Comparison of ENCODE assay signal across 8 mouse cellular contexts in genomic region chr12:108702185-108702584, GRCm38 (mm10). TPM values are rescaled to one million over a fixed set of nuclear protein-coding genes. Genes with fewer than 3 reads are reported as not detected.
DNase-seq lines count a peak whose midpoint lies in the region; ATAC-seq lines count a peak whose summit lies in the region.

Gene Degs2, minus strand, starts transcription at chr12:108702315.

- peak; percentile 38 for DNase-seq in ovary, postnatal 36 days (ENCODE audit: low spot score)
- no peak for DNase-seq in ovary, postnatal 10 days (ENCODE audit: low spot score)
- DNase-seq in layer of hippocampus, postnatal 36 days = no peak
- no peak for DNase-seq in gastrocnemius, adult 8-10 months (ENCODE audit: low spot score in 2 of 2)

- no peaks in the 10 kb centered on the region for H3K36me3 ChIP-seq in hindbrain, embryonic 13.5 days
- no peaks in the 10 kb centered on the region for H3K36me3 ChIP-seq in limb, embryonic 15.5 days
- H3K36me3 ChIP-seq in neural tube, embryonic 15.5 days = no peaks in the 10 kb centered on the region

- peak within 1 kb of the TSS; percentile 51 for H3K4me2 ChIP-seq in hindbrain, embryonic 13.5 days
- peak within 1 kb of the TSS; percentile 51 for H3K4me2 ChIP-seq in limb, embryonic 15.5 days
- H3K4me2 ChIP-seq in neural tube, embryonic 15.5 days = peak within 1 kb of the TSS; percentile 61

- WGBS in hindbrain, embryonic 13.5 days = 2% methylated on average over 32 of the region's 32 CpGs
- under 1% methylated on average over 32 of the region's 32 CpGs for WGBS in limb, embryonic 15.5 days
- 2% methylated on average over 32 of the region's 32 CpGs for WGBS in neural tube, embryonic 15.5 days

- no peak within 1 kb of the TSS for H3K27ac ChIP-seq in hindbrain, embryonic 13.5 days
- no peak within 1 kb of the TSS for H3K27ac ChIP-seq in limb, embryonic 15.5 days
- no peak within 1 kb of the TSS for H3K27ac ChIP-seq in neural tube, embryonic 15.5 days (replicated peaks)

- H3K9me3 ChIP-seq in hindbrain, embryonic 13.5 days = no peaks in the 10 kb centered on the region
- no peaks in the 10 kb centered on the region for H3K9me3 ChIP-seq in limb, embryonic 15.5 days
- H3K9me3 ChIP-seq in neural tube, embryonic 15.5 days (replicated peaks) = no peaks in the 10 kb centered on the region

- H3K4me1 ChIP-seq in hindbrain, embryonic 13.5 days (replicated peaks) = peaks cover 11% of the 10 kb centered on the region
- peaks cover 13% of the 10 kb centered on the region for H3K4me1 ChIP-seq in limb, embryonic 15.5 days
- peaks cover 11% of the 10 kb centered on the region for H3K4me1 ChIP-seq in neural tube, embryonic 15.5 days

- ATAC-seq in hindbrain, embryonic 13.5 days (ENCODE audit: low FRiP score) = no peak
- no peak for ATAC-seq in limb, embryonic 15.5 days (ENCODE audit: insufficient number of reproducible peaks, low FRiP score, low TSS enrichment, low read depth)
- no peak for ATAC-seq in neural tube, embryonic 15.5 days (ENCODE audit: low FRiP score)
- no peak for ATAC-seq in inflammation-experienced regulatory T-cells, adult 6 months

- H3K27me3 ChIP-seq in hindbrain, embryonic 13.5 days = peaks cover 56% of the 10 kb centered on the region
- H3K27me3 ChIP-seq in limb, embryonic 15.5 days = peaks cover 52% of the 10 kb centered on the region
- peaks cover 41% of the 10 kb centered on the region for H3K27me3 ChIP-seq in neural tube, embryonic 15.5 days (replicated peaks)

- peak within 1 kb of the TSS; percentile 53; the same call in 1 of the 2 replicates for H3K9ac ChIP-seq in hindbrain, embryonic 13.5 days
- H3K9ac ChIP-seq in limb, embryonic 15.5 days = no peak within 1 kb of the TSS
- no peak within 1 kb of the TSS; the same call in 1 of the 2 replicates for H3K9ac ChIP-seq in neural tube, embryonic 15.5 days (replicated peaks)

- H3K4me3 ChIP-seq in hindbrain, embryonic 13.5 days = peak within 1 kb of the TSS; percentile 27
- H3K4me3 ChIP-seq in limb, embryonic 15.5 days = peak within 1 kb of the TSS; percentile 27
- H3K4me3 ChIP-seq in neural tube, embryonic 15.5 days (replicated peaks) = peak within 1 kb of the TSS; percentile 35

RNA-seq across cellular contexts. Expression of gene Degs2, which starts in this region (rescaled TPM):
- 2.2 and 3.6 TPM in 2 replicates for polyA plus RNA-seq in hindbrain, embryonic 13.5 days (2015; fragmentation: Nextera tagmentation; extraction: Ambion mirVana)
- polyA plus RNA-seq in limb, embryonic 15.5 days (2015; fragmentation: Nextera tagmentation; extraction: Ambion mirVana) = 1.2 and 1.3 TPM in 2 replicates
- 2.4 and 8.7 TPM in 2 replicates for polyA plus RNA-seq in neural tube, embryonic 15.5 days (2015; fragmentation: Nextera tagmentation; extraction: Ambion mirVana)
- total RNA-seq in layer of hippocampus, postnatal 36 days (2021) = 1 to 10 TPM; 4.1 to 5.0 TPM
- total RNA-seq in gastrocnemius, adult 8-10 months (2022) = under 1 TPM in 2 of 4 experiments, not detected in 2; 0.29 to 0.48 TPM
- polyA plus RNA-seq in inflammation-experienced regulatory T-cells, adult 6 months (2017; shearing (Covaris generic)) = 1 to 10 TPM; 2.1 to 9.6 (median 8.8) TPM
